19 mouse cellular contexts compared by ENCODE assay signal in genomic region chr11:33119116-33119515, GRCm38 (mm10). TPM values are rescaled to one million over a fixed set of nuclear protein-coding genes. Genes with fewer than 3 reads are reported as not detected.
DNase-seq lines count a peak whose midpoint lies in the region; TF ChIP-seq lines count a peak whose summit lies in the region.
"Had no signal": no experiment of that assay in that cellular context is flagged by ENCODE, and none has a peak within 500 bp of the region (broad histone marks: within the 10 kb centered on the region; RNA-seq: fewer than 3 reads in every experiment).

No protein-coding gene starts in this region.

- peak overlapping the region; percentile 17; the same call in 1 of the 2 replicates for H3K27ac ChIP-seq in gastrocnemius, adult 2 months
- H3K27ac ChIP-seq: embryonic facial prominence, embryonic 12.5 days; forebrain, embryonic 15.5 days; heart, embryonic 15.5 days; hindbrain, embryonic 14.5 days had no signal

- no peak overlapping the region for H3K4me3 ChIP-seq in gastrocnemius, adult 2 months
- H3K4me3 ChIP-seq: embryonic facial prominence, embryonic 12.5 days; forebrain, embryonic 15.5 days; heart, embryonic 15.5 days had no signal

- intact Hi-C loops in gastrocnemius, adult 2 months (cut with DNase I): no loop called here

- DNase-seq in gastrocnemius, adult 2 months: no peak
- DNase-seq in gastrocnemius, adult 18-20 months (ENCODE audit: low spot score): no peak
- DNase-seq in kidney, adult 8-10 months: peak; percentile 72 to 81
- no peak for DNase-seq in kidney, postnatal 4 days
- peak; percentile 87 for DNase-seq in kidney, adult 9 months
- DNase-seq in kidney, postnatal 36 days: peak; percentile 79 to 82
- no peak for DNase-seq in heart, adult 9 months (ENCODE audit: low spot score in 2 of 2)
- no peak for DNase-seq in ovary, adult 18-20 months (ENCODE audit: low spot score)
- DNase-seq: adrenal gland, postnatal 14 days; B cell, adult 2 months; cerebellum, adult 11-12 months; cerebellum, adult 9-10 months; cerebellum, postnatal 25 days; heart, postnatal 14 days had no signal

- no peak for TF ChIP-seq CTCF in gastrocnemius, adult 2 months (IDR thresholded peaks at IDR 0.05)

RNA-seq across cellular contexts. Expression of gene Fgf18, which starts 28.1 kb away (rescaled TPM):
- total RNA-seq in gastrocnemius, adult 2 months (2021): 1 to 10 TPM in 1 of 2 experiments, under 1 TPM in 1; 0.89 to 2.5 TPM
- total RNA-seq in gastrocnemius, adult 18-20 months (2021): 1 to 10 TPM; 1.0 to 1.1 TPM
- total RNA-seq: hematopoietic stem cell, adult 5-6 weeks had no signal

RNA-seq across cellular contexts. Expression of gene Npm1, which starts 43.9 kb away (rescaled TPM):
- 100 to 1,000 TPM; 129 to 144 TPM for total RNA-seq in gastrocnemius, adult 2 months (2021)
- 100 to 1,000 TPM; 118 to 128 TPM for total RNA-seq in gastrocnemius, adult 18-20 months (2021)

Comparison
In these comparisons a context has a peak if more than half of its experiments do, and no peak if none do; other contexts are left out.
1. DNase-seq: peak in kidney, adult 8-10 months (2 of 2), kidney, adult 9 months (single experiment) and kidney, postnatal 36 days (2 of 2); none in gastrocnemius, adult 2 months (single experiment), gastrocnemius, adult 18-20 months (single experiment), kidney, postnatal 4 days (0 of 2), heart, adult 9 months (0 of 2) and ovary, adult 18-20 months (single experiment).